Mouse (Mus musculus): ENCODE data around the gene Krr1.
"Not testable (repeated sequence)": the region's sequence is repeated elsewhere in the genome, so short reads cannot be mapped to it uniquely, and the experiment has no call there.

The Krr1 gene

DNA sequence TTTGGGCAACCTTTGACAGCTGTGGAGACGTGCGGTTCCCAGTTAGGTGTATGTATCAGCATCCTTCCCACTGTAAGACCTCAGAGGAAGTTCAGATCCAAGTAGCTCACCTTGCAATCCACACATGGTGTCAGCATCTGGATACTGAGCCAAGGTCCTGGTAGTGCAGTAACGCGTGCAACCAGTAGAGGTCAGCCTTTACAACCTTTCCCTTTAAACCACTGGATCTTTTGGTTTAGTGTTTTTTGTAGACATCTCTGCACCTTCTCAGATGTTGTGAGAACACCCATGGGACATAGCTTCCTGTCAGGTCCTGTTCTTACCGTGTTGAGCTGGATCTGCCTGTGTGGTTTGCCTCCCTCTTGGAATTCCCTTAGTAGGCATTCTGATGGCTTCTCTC, 5.1 kb downstream of the Krr1 start:
- peak; percentile 89 for DNase-seq (ENCODE audit: low read depth)

DNA sequence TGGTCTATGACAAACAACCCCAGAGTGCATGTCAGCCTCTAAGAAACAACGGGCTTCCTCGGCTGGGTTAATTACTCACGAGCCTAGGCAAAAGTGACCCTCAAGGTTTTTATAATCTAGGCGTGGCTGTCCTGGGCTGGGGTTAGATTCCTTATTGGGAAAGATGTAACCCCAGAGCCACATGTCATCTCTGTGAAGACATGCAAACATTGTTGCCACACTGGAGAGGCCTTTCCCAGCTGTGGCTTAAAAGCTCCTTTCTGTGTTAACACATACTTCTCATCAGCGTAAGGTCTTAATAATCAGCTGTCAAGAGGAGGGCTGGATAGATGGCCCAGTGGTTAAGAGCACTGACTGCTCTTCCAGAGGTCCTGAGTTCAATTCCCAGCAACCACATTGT, 10.6 kb downstream of the Krr1 start:
- no peak for DNase-seq (ENCODE audit: low read depth)

DNA sequence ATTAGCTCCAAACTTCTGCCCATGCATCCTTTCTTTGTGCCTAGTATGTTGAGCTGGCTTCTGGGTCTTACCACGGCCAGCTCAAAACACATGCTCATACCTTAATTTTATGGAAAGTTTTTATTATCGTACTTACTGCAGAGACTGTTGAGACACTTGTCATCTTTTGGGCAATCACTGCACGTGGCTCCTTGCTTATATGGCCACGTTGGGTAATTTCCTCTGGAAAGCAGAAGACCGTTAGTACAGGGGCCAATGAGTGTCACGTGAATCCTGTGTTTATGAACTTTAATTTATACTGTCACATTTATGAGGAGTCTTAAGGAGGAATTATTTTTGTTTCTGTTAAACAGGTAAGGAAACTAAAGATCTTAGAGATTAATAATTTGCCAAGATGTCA, 14.0 kb downstream of the Krr1 start:
- no peak for DNase-seq (ENCODE audit: low read depth)

DNA sequence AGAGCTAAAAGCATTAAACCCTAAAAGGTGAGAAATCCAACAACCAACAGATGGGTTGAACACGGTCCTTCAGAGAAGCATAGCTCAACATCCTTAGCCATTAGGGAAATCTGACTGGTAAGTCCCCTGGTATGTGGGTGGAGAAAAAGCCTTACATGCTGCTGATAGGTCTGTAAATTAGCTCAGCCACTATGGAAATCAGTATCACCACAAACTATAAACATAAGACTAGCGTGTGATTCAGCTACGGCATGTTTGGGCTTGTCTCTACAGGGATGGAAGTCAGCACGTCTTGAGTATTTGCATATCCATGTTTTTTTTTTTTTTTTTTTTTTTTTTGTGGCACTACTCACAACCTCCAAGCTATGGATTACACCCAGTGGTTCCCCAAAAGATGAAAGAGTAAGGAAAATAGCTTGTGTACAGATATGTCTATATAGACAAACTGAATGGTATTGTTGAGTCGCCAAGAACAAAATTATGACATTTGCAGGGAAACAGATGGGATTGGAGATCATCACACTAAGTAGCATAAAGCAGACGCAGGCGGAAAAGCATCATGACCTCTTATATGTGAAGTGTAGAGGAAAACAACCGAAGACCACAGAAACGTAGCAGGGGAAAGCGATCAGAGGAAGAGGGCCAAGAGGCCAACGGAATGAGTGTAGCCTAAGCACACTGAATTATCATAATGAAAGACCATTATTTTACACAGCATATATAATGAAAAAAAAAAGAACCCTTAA, 23.5 kb downstream of the Krr1 start:
- peak; percentile 85 for DNase-seq (ENCODE audit: low read depth)

DNA sequence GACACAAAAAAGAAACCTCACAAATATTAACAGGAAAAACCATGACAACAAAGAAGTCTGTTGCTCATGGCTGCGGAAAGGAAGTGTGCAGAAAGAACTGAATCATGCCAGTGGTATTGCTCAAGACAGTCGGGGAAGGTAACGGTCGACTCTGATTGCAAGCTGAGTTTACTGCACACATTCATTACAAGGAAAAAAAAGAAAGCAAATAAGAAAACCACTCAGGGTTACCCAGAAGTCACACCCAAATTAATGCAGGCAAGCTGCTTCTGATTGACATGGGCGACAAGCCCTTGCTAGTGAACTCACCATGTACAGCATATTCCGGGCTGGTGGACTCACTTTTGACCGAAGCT, 24.1 kb downstream of the Krr1 start:
- peak; percentile 84 for DNase-seq (ENCODE audit: low read depth)

DNA sequence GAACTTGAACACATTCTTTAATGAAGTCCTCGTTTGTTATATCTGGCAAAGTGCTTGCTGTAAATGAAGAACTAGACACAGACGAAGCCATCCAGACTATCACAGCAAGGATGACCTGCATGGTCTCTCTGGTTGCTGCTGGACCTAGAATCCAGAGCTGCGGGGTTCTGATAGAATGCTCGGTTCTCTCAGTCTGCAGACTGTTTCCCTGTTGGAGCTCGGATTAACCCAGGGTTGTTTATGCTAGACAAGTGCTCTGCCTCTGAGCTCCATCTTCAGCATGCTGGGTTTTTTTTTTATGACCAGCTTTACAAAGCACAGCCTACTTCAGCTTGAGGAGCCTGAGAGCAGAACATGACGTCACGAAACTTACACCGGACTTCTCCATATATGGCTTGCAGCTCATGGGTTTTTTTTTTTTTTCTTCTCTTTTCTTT, 24.5 kb downstream of the Krr1 start:
- peak; percentile 92 for DNase-seq (ENCODE audit: low read depth)

DNA sequence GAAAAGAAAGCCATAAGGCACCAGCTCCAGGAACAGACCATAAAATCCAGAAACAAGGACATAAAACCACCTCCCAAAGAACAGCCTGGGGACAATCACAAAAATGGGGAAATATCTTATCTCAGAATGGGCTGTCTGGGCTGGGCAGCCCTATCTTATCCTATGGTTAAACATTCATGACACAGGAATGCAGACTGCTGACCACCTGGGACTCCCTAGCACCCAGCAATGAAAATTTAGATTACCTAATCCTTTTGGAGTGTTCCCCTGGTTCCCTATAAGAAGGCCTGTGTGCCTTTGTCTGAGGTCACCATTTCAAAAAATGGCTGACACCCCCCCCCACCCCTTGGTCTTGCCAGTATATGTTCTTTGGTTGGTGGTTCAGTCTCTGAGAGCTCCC, 25.2 kb downstream of the Krr1 start:
- DNase-seq (ENCODE audit: low read depth): no peak

DNA sequence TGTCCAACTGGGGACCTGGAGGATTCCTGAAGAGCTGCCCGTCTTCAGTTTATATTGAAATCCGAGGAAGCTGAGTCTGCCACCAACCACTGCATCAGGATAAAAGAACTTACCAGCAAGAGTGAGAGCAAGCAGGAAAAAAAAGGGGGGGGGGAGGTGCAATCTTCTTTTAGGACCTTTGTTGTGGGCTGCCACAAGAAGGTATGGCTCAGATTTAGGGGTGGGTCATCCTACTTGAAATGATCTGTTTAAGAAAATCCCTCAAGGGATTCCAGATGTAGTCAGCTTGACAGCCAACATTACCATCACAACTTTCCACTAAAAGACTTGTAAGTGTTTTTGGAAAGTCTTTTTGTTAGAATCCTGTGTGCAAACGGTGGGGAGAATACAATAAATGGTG, 27.3 kb downstream of the Krr1 start:
- DNase-seq (ENCODE audit: low read depth): peak; percentile 61

DNA sequence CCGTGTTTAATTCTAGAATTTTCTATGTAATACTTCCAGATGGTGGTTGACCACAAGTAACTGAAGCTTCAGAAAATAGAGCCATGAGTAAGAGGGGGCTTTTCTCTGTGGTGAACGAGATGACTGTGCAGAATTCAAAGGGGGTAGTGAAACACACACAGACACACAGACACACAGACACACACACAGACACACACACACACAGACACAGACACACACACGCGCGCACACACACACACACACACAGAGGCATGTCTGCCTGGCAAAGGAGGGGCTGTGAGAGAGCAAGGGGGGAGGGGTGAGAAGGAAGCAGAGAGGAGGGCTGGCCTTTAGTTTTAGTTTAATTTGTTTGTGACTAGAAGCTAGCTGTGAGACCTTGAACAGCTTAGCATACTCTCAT, 28.1 kb downstream of the Krr1 start:
- peak; percentile 84 for DNase-seq (ENCODE audit: low read depth)

DNA sequence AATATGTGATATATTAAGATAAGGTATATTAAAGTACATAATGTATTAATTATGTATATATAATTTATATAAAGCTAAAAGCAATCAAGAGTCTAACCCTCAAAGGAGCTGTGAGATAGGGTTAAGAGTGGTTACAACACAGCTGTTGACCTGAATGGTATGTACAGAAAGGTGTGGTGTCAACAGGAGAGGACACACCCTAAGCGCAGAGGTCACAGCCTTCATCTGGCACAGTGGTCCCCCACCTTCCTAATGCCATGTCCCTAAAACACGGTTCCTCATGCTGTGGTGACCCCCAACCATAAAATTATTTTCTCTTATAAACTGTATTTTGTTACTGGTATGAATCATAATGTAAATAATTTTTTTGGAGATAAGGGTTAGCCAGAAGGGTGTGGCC, 28.9 kb downstream of the Krr1 start:
- peak; percentile 66 for DNase-seq (ENCODE audit: low read depth)

DNA sequence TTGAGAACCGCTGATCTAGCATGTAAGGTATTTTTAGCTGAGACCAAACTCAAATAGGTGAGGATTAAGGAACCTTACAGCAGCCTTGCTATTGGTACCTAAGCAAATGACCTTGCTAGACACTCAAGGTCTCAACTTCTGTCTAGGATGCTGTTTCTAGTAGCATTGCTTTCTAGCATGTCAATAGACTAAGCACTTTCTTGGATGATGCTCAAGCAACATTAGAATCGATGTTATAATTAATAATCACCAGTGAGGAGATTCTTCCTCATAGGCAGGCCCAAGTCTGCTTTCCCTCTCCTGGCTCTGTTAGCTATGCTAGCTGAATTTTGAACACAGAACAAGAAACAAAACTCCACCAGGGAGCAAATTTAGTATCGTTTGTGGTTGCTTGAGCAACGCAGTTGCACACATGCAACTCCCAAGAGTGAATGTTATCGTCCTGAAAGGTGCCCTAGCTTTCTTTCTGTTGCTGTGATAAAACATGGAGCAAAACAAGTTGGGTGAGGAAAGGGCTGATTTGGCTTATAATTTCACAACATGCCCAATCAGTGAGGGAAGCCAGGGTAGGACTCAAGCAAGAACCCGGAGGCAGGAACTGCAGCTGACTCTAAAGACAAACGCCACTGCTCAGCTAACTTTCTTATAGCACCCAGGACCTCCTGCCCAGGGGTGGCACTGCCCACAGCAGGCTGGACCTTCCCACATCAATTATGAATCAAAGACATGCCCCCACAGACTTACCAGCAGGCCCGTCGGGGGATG, 29.5 kb downstream of the Krr1 start:
- DNase-seq (ENCODE audit: low read depth): peak; percentile 69

DNA sequence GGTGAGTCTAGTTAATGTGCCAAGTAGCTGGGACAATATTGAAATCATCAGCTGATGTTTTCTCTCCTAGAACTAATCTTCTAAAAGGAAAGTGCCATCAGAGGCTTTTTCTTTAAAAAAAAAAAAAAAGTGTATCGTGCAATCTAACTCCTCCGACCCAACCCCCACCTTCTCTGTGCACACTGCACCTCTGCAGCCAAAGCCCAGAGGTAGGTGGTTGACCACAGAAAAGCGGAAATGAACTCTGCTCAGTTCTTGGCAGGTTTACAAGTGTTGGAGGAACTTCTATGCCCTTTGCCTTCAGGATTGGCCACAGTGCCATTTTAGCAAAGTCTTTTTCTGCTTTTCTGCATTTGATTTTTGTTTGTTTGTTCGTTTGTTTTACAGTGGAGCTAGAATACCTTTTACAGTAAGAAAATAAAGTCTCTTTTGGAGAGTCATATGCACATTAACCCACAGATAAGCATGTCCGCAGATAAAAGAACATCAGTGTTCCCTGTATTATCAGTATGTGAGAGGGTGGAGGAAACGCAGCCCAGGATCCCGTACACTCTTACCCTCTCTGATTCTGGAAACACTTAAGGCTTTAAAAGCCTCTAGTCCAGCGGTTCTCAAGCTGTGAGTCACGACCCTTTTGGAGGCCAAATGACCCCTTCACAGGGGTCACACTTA, 30.2 kb downstream of the Krr1 start, which contains the start of gene Glipr1:
Gene Glipr1 (minus strand): TSS at position 88 of the 672 bp plus-strand sequence.
- peak; percentile 91 for DNase-seq (ENCODE audit: low read depth)

DNA sequence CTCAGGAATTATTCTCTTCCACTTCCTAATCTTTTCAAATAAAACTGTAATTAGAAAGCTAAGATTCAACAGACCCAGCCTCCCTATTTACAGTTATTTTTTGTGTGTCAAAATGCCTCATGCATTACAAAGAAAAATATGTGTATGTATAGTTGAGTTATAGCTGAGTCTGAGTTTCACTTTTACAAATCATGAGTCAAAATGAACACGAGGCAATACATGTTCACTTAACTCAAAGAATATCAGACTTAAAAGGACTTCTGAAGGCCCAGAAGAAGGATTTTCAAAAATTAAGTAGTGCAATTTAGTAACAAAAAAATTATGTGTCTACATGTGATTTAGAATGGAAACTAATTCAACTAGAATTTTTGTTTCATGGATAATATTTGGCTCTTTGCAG, 37.0 kb downstream of the Krr1 start:
- peak; percentile 45 for DNase-seq (ENCODE audit: low read depth)

DNA sequence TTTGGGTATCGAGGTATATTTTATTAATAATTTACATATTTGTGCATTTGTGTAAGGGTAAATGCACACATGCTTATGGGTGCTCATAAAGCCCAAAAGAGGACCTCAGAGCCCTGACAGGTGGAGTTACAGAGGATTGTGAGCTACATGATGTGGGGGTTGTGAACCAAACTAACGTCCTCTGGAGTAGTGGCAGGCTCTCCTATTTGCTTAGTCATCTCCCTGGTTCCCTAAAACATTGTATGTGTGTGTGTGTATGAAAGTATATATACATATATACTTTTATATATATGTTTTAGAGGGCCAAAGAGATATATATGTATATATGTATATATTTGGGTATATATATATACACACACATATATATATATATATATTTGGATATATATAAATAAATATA, 51.1 kb downstream of the Krr1 start:
- no peak for DNase-seq (ENCODE audit: low read depth)

DNA sequence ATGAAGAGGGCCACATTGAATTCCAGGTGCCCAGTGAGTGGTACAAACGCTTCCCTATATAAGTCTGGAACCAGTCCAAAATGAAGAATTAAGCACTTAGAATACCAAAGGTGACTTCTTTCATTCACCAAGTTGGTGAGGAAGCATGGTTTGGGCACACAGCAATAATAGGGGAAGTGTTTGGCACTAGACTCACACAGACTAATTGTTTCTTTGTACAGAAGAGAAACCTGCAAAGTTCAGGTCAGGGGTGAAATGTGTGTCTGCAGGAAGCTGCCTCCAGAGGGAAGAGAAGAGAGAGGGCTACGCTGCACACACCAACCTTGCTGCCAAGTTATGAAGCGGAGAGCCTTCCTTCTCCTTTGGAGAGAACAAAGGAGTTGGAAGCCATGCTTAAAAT, 56.2 kb downstream of the Krr1 start:
- DNase-seq (ENCODE audit: low read depth): not testable (repeated sequence)

All from induced T-regulatory cell, adult 2 months (primary cell).